Mouse (Mus musculus): ENCODE data around the gene Smarcad1.

DNA sequence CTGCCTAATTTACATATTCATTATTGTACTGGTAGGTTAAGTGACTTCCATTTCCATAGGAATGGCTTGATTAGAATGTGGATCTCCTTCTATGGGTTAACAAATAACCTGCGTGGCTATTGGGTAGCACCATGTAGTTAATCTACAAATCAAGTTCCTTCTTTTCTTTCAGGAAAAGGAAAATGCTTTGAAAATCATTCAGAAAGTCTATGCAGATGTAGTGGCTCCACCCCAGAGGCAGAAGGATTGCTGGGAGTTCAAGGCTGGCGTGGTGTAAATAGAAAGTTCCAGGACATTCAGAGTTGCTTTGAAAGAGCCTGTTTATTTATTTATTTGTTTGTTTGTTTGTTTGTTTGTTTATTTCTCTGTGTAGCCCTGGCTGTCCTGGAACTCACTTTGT, 7.7 kb upstream of the Smarcad1 start:
- no peak for TF ChIP-seq POLR2A (IDR thresholded peaks at IDR 0.05; ENCODE audit: insufficient read depth, low read depth, low read length)
- no peak for TF ChIP-seq EP300 (IDR thresholded peaks at IDR 0.05; ENCODE audit: insufficient read depth, low read depth, low read length)
- no peak for TF ChIP-seq CTCF (IDR thresholded peaks at IDR 0.05)

Measured in heart, adult 2 months (tissue).